Mouse (Mus musculus) heart, postnatal 25 days (tissue): Measurements from ENCODE around the gene Rnf187. TPM values are rescaled to one million over a fixed set of nuclear protein-coding genes. Genes with fewer than 3 reads are reported as not detected.
A peak's percentile ranks its signal among the peaks of the same experiment; 100 is the strongest.

Experiments used
- DNase-seq: peaks from one replicate; pipeline ENCODE4 v3.0.0; 2022; ENCODE audit warnings: low spot score
- intact Hi-C: fragments of 180-260 bp; cut with DNase I; formaldehyde crosslinking; loops from one replicate; pipeline ENCODE4 v1.15.1; 2025
- total RNA-seq, 2 experiments: library from RNA; stranded (reverse); gene quantifications; 2 replicates each; pipeline ENCODE4 v1.2.3; 2021

Gene Rnf187
- total RNA-seq = 100 to 1,000 TPM; 163 to 167 TPM

- DNase-seq = peak; percentile 86
Observed at GRCm38 (mm10) chr11:58938322-58939087, at the start of gene Rnf187. Gene Rnf187, minus strand, starts transcription at chr11:58938916.

DNA sequence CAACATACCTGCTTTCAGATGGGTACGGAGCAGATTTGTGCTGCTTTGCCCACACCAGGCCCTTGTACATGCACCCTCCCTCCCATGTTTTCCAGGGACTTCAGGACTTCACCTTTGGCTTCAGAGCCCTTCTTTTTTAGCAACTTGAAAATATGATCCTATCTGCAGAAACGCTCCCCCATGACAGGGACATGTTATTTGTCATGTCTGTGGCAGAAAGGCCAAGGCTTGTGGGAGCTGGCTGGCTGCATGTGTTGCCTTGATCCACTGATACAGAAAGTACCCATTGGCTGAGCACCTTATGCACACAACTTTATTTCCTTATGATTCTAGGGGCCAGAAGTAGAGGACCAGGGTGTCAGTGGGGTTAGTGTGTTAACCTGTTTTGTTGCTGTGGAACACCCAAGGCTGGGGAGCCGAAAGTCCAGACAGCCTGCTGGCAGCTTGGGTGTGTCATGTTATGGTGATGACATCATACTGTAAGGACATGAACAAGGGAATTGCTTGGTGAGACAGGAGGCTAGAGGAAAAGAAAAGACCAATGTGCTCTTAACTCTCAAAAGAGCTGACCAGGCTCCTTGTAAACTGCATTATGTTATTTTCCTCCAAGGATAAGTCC, 46.7 kb upstream of the Rnf187 start:
- intact Hi-C loops = no loop called here

More at GRCm38 (mm10) chr11:58938322-58939087, at the start of gene Rnf187:
- intact Hi-C loops = loop anchor here (2.0 to 10.0 kb wide), 2 partner anchors 18 to 356 kb away; partner anchors contain the start of gene Wnt3a

DNA sequence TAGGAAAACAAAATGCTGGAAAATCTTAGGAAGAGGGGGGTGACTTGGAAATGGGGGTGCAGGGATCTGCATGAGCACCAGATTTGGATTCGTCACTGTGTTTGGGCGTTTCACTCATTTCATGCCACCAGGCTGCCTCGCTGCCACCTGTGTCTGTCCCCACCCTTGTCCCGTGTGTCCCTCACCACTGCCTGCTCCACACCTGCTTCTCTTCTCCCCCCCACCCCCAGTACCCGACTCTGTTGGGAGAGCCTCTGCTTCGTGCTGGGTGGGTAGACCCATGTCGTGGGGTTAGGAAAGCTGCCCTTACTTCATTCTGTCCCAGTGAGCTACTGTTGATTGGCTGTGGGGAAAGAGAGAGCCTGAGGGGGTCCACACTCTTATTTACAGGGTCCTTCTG, 45.9 kb upstream of the Rnf187 start:
- no peak for DNase-seq
- intact Hi-C loops = no loop called here

More for the DNA sequence above, 46.7 kb upstream of the Rnf187 start:
- no peak for DNase-seq

GRCm38 (mm10) chr11:58983691-58984341, 45.1 kb upstream of the Rnf187 start:
- intact Hi-C loops = no loop called here

DNA sequence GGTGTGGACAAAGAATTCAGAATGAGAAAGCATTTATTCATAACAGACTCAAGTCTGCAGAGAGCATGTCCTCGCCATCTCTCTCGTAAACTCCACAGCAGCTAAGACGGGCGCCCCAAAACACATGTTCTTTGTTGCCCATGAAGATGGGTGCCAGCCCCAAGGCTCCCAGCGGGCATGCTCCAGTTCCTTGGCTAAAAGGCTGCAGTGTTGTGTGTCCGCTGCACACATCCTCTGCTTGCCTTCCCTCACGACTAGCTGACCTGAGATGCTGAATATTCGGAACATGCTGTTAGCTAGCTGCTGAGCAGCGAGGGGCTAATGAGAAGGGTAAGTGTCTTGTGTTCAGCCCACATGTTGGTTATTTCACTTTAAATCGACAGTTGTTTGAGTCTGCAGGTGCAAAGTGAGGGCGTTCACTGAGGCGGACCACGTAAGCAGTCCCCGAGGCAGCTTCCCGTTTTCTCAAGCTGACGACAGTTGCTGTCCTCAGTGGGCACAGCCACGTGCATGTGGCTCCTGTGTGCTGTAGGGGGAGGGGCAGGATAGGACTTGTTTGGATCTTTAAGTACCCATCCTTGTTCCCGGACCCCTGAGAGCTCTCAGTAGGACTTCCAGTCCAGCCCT, 43.9 kb upstream of the Rnf187 start:
- DNase-seq = no peak
- intact Hi-C loops = no loop called here

More at GRCm38 (mm10) chr11:58983691-58984341, 45.1 kb upstream of the Rnf187 start:
- DNase-seq = no peak

DNA sequence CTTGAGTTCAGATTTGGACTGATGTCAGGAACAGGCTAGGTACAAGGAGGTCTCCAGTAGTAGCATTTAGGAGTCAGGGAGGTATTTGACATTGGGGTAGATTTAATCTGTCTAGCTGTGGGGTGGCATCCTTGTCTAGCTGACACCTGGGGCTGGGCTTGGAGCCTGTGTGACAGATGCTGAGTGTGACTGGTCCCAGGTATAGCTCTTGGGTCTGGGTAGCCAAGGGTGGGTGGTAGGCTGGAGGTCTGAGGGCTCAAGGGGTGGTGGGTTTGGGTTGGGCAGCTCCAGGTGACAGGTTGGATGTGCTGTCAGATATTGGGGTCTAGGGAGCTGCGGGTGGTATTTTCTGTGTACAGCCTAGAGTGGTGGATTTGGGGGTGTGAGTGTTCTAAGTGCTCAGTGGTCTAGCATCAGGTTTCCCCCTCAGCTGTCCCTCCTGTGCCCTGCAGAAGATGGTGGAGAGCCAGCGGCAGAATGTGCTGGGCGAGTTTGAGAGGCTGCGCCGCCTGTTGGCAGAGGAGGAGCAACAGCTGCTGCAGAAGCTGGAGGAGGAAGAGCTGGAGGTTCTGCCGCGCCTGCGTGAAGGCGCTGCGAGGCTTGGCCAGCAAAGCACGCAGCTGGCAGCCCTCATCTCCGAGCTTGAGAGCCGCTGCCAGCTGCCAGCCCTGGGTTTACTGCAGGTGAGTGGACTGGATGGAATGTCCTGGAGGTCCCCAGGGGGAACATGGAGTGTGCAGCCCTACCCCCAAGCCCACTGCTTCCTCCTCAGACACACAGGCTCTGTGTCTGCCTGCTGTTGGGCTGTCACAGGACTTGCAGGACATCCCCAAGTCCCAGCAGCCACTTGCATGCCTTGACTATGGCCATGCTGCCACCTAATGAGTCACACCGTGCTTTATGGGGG, 43.1 kb upstream of the Rnf187 start:
- intact Hi-C loops = no loop called here
- no peak for DNase-seq

DNA sequence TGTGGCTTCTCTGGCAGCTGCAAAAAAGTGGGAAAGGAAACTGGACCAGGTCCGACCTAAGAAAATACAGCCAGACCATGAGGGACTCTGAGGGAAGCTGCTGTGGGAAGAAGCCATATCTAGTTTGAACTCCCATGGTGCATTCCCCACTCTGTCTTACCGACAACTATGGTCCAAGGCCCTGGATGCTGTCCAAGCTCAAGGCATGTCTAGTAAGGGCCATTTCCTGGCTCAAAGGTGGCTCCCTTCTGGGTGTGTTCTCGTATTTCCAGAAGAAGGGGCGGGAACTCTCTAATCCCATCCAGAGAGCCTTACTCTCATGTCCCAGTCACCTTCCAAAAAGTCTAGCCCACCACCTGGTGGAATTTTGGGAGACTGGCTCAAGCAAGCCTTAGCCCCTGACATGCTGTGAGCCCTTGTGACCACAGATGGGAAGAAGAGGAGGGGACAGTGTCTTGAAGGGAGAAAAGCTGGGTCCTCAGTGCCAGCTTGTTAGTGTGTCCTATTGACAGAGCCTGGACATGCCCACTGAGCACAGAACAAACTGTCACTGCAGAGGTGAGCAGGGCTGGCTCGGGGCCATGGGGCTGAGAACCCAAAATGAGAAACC, 41.8 kb upstream of the Rnf187 start:
- no peak for DNase-seq
- intact Hi-C loops = no loop called here

DNA sequence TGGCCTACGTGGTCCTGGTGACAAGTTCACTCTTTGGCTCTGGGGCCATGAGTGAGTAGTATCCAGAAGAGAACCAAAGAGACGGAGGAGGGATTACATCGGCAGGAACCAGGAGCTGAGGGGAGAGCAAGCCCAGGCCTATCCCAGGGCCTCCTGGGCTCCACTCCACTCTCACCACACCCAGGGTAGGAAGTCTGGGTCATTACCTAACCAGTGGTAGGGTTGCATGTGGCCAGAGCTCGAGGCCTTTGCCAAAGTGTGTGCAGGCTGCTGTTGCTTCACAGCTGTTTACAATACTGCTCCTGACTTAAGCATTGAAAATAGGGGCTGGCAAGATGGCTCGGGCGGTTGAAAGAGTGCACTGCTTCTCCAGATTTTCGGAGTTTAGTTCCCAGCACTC, 40.9 kb upstream of the Rnf187 start:
- intact Hi-C loops = no loop called here
- DNase-seq = no peak

DNA sequence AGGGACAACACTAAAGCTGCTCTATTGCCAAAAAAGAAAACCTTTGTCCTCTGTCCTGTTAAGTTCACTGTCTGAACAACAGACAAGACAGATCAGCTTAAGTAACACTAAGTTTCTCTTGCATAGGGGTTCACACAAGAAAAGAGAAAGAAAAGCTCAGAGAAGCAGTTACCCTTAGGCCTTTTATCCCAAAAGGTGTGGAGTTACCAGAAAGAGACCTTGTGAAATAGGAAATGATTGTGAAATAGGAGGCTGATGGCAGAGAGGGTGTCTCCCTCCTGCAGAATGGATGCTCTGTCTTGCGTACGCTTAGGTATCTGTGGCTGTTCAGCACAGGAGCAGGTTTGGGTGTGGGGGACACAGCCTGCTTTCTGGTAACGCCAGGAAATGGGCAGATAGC, 40.5 kb upstream of the Rnf187 start:
- no peak for DNase-seq

GRCm38 (mm10) chr11:58978706-58979030, 40.0 kb upstream of the Rnf187 start:
- no peak for DNase-seq
- intact Hi-C loops = no loop called here

More for the DNA sequence above, 40.5 kb upstream of the Rnf187 start:
- intact Hi-C loops = no loop called here

DNA sequence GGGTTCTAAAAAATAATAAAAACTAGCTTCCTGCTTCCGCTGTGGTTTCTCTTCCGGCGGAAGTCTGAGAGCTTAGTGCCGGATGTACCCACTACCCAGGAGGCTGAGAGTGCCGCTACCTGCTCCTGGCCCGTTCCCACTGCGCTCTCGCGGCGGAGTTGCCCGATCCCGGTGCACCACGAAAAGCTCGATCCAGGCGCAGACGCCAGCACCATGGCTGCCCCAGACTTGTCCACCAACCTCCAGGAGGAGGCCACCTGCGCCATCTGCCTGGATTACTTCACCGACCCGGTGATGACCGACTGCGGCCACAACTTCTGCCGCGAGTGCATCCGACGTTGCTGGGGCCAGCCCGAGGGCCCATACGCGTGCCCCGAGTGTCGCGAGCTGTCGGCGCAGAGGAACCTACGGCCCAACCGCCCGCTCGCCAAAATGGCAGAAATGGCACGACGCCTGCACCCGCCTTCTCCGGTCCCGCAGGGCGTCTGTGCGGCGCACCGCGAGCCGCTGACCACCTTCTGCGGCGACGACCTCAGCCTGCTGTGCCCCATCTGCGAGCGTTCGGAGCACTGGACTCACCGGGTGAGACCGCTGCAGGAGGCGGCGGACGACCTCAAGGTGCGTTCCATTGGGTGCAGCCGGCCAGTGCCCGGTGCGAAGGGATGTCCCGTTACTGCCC, 39.5 kb upstream of the Rnf187 start, which contains the start of gene Trim11:
Gene Trim11, plus strand, starts transcription at position 67 of the 679 bp plus-strand sequence.
- no peak for DNase-seq
- intact Hi-C loops = no loop called here

DNA sequence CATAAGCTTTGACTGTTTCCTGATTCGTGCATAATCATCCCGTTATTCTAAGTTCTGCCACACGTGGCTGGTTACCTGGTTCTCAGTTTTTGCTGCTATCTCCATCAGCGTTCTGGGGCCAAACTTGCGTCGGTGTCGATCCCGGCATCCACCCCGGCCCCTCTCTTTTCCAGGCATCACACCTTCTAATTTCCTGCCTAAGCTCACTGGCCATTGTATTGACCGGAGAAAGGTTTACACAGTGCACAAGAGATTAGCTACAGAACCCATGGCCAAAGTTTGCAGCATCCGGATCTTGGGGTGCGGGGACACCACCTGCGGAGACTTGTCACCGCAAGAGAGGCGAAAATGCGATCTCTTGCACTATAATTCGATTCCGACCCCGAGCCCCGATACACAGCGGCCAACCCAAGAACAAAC, 38.9 kb upstream of the Rnf187 start:
- intact Hi-C loops = no loop called here
- no peak for DNase-seq

DNA sequence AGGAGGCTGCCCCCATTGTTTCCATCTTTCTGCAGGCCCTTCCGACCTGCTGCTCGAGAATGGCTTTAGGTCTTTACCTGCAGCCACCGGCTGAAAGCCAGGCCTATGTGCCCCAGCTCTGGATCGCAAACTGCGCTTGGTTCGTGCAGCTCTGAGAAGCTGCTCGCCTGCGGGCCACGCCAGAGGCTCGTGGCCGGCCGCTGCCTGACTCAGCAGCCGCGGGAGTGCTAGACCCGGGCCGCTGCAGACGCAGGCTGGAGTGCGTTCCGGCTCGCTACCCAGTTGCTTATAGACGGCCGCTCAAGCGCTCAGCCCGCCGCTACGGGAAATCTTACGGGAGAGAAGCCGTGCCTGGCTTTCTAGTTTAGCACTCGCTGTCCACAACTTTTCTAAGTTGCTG, 38.4 kb upstream of the Rnf187 start:
- DNase-seq = no peak
- intact Hi-C loops = no loop called here

GRCm38 (mm10) chr11:58974414-58974813, 35.7 kb upstream of the Rnf187 start:
- no peak for DNase-seq
- intact Hi-C loops = no loop called here

- DNase-seq = no peak
- intact Hi-C loops = no loop called here
Observed at GRCm38 (mm10) chr11:58971796-58972195, 33.1 kb upstream of the Rnf187 start.

DNA sequence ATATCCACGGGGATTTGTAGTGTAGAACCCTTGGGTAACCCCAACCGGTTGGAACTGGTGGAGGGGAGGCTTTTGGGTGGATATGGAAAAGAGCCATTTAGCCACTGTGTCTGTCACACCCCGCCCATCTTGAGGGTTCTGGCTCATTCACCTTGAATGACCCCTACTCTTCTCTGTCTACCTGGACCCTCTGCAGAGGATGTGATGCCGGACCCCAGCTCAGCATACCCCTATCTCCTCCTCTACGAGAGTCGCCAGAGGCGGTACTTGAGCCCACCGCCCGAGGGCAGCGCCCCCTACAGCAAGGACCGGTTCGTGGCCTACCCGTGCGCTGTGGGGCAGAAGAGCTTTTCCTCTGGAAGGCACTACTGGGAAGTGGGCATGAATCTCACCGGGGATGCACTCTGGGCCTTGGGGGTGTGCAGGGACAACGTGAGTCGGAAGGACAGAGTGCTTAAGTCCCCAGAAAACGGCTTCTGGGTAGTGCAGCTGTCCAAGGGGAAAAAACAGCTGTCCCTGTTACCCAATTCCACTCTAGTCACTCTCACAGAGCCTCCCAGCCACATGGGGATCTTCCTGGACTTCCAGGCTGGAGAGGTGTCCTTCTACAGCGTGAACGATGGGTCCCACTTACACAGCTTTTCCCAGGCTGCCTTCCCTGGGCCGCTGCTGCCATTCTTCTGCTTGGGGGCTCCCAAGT, 32.3 kb upstream of the Rnf187 start:
- DNase-seq = no peak
- intact Hi-C loops = no loop called here

GRCm38 (mm10) chr11:58969659-58970058, 30.9 kb upstream of the Rnf187 start:
- no peak for DNase-seq
- intact Hi-C loops = no loop called here

DNA sequence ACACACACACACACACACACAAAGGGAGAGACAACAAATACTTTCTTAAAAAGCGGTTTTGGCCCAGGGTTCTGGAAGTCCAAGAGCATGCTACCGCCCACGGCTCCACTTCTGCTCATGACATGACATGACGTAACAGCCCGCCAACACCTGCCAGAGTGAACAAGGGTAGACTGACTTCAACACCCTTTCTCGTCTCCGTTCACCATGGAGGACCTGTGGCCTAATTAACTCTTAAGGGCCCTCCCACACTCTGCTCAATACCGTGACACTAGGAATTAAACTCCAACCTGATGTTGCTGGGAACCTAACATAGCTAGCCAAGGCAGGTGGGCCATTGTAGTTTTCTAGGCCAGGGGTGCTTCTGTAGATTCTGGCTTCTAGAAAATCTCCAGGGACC, 30.3 kb upstream of the Rnf187 start:
- no peak for DNase-seq
- intact Hi-C loops = no loop called here
